Mouse (Mus musculus) midbrain, postnatal 0 days (tissue): ENCODE results near the gene Cryab. TPM values are rescaled to one million over a fixed set of nuclear protein-coding genes. Genes with fewer than 3 reads are reported as not detected.

ENCODE experiments used
- ATAC-seq: fragments of 200-750 bp; cut with Nextera tagmentation; 2 replicates; pipeline ENCODE4 v1.8.0; 2017; ENCODE audit warnings: moderate number of reproducible peaks, mild to moderate bottlenecking, moderate TSS enrichment, moderate library complexity; ENCODE audit not compliant: low FRiP score
- DNase-seq: peaks from one replicate; pipeline ENCODE4 v3.0.0-alpha.2; 2015; ENCODE audit warnings: low spot score
- H3K27ac ChIP-seq: fragments of 300-500 bp; sonication (generic); 2 replicates; pipeline ENCODE4 v1.5.1; 2014; ENCODE audit warnings: low read depth, mild to moderate bottlenecking, low read length, mixed read lengths
- H3K27me3 ChIP-seq: fragments of 300-500 bp; sonication (generic); 2 replicates; pipeline ENCODE4 v1.6.1; 2014; ENCODE audit warnings: low read length, control low read depth, mixed read lengths; ENCODE audit not compliant: insufficient read depth
- H3K36me3 ChIP-seq: fragments of 300-500 bp; sonication (generic); 2 replicates; pipeline ENCODE4 v1.6.1; 2014; ENCODE audit warnings: low read length, control low read depth, mixed read lengths; ENCODE audit not compliant: insufficient read depth
- H3K4me1 ChIP-seq: fragments of 300-500 bp; sonication (generic); 2 replicates; pipeline ENCODE4 v1.6.1; 2014; ENCODE audit warnings: mild to moderate bottlenecking, control low read depth, antibody characterized with exemption, low read length, mixed read lengths; ENCODE audit not compliant: insufficient read depth
- H3K4me2 ChIP-seq: fragments of 300-500 bp; sonication (generic); 2 replicates; pipeline ENCODE4 v1.6.1; 2014; ENCODE audit warnings: low read depth, mild to moderate bottlenecking, low read length, mixed read lengths; ENCODE audit not compliant: poor library complexity, severe bottlenecking
- H3K4me3 ChIP-seq: fragments of 300-500 bp; sonication (generic); 2 replicates; pipeline ENCODE4 v1.5.1; 2014; ENCODE audit warnings: low read depth, mild to moderate bottlenecking, low read length, moderate library complexity
- H3K9ac ChIP-seq: fragments of 300-500 bp; sonication (generic); replicated peaks from 2 replicates; pipeline ENCODE4 v1.6.1; 2014; ENCODE audit warnings: mild to moderate bottlenecking, low read length, moderate library complexity, mixed read lengths; ENCODE audit not compliant: poor library complexity, severe bottlenecking
- H3K9me3 ChIP-seq: fragments of 300-500 bp; sonication (generic); 2 replicates; pipeline ENCODE4 v1.6.1; 2016; ENCODE audit warnings: low read length, control low read depth
- CTCF ChIP-seq: IDR thresholded peaks from 2 replicates; pipeline ENCODE4 v1.5.1; 2016; ENCODE audit warnings: antibody characterized with exemption, mild to moderate bottlenecking
- WGBS: fragments of 180-500 bp; shearing (Covaris S2); extraction: QIAGEN DNeasy Blood & Tissue Kit; methylation state at CpG from one replicate; pipeline ENCODE4 v1.1.7; 2014; 5-methylcytosine and 5-hydroxymethylcytosine counted together
- polyA plus RNA-seq: library from polyadenylated mRNA; unstranded; fragments of >200 nt; fragmentation: Nextera tagmentation; extraction: Ambion mirVana; gene quantifications from 2 replicates; pipeline ENCODE4 v1.2.1, GENCODE M21; 2015
- total RNA-seq: library from RNA; depleted of rRNA; stranded (reverse); fragments of >200 nt; gene quantifications from 2 replicates; pipeline ENCODE4 v1.2.3, GENCODE M21; 2014; rRNA removed

Cryab gene
- total and polyA plus RNA-seq, 2 experiments from 2014 or later = 6.2 to 19.7 TPM

DNA sequence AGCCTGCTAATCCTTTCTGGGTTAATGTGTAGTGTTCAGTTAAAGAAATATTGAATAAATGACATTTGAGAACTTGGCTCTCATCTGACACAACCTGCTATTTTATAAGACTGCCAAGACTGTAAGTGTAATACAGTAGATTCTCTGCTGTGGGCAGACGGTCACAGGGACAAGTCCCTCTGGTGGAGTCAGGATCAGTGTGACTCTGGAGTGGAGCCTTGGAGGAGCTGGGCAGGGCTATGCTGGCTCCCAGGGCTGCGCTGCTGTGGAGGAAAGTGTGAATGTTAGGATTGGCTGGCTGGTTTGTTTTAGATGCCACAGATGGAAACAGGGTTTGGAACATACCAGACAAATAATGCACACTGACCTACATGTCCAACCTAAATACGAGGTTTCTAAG, 44.1 kb downstream of the Cryab start:
- TF ChIP-seq CTCF = no peak
- H3K4me3 ChIP-seq = no peak overlapping the region
- H3K9ac ChIP-seq = no peak overlapping the region
- 92% methylated on average over 3 of the region's 3 CpGs for WGBS
- H3K9me3 ChIP-seq = no peaks in the 10 kb centered on the region
- ATAC-seq (no peak), DNase-seq (no peak)
- H3K4me1 ChIP-seq = no peaks in the 10 kb centered on the region
- H3K27ac ChIP-seq = no peak overlapping the region
- peaks cover 45% of the 10 kb centered on the region for H3K36me3 ChIP-seq
- H3K27me3 ChIP-seq = no peaks in the 10 kb centered on the region
- no peak overlapping the region for H3K4me2 ChIP-seq

- DNase-seq = no peak
- Histone ChIP-seq H3K4me2 (no peak overlapping the region), H3K9me3 (no peaks in the 10 kb centered on the region), H3K36me3 (peaks cover 42% of the 10 kb centered on the region), H3K4me3 (no peak overlapping the region), H3K9ac (no peak overlapping the region), H3K27me3 (no peaks in the 10 kb centered on the region), H3K27ac (no peak overlapping the region), H3K4me1 (no peaks in the 10 kb centered on the region)
- ATAC-seq = no peak
- 86% methylated on average over 8 of the region's 8 CpGs for WGBS
- TF ChIP-seq CTCF = no peak
Measured at GRCm38 (mm10) chr9:50796776-50797175, 45.7 kb downstream of the Cryab start.

DNA sequence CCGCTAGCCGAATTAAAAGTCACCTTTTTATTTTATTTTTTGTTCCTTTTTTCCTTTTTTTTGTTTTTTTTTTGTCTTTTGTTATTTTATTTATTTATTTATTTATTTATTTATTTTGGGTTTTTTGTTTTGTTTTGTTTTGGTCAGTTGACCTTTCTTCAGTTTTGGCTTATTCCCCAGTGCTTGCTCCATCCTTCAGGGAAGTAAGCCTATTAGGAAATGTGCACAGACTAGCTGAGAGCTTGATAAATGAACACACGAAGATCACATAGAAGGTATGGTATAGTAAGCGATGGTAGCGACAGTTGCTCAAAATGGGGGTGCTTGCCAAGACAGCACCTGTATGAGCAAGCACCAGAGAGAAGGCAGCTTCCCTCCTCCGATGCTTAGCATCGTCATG, 46.5 kb downstream of the Cryab start:
- Histone ChIP-seq H3K27me3 (no peaks in the 10 kb centered on the region), H3K9me3 (no peaks in the 10 kb centered on the region), H3K9ac (no peak overlapping the region), H3K27ac (no peak overlapping the region), H3K4me3 (no peak overlapping the region), H3K36me3 (peaks cover 41% of the 10 kb centered on the region), H3K4me2 (no peak overlapping the region), H3K4me1 (no peaks in the 10 kb centered on the region)
- TF ChIP-seq CTCF = no peak
- 95% methylated on average over 7 of the region's 7 CpGs for WGBS
- DNase-seq (no peak), ATAC-seq (no peak)

GRCm38 (mm10) chr9:50798368-50798767, 47.2 kb downstream of the Cryab start:
- peaks cover 45% of the 10 kb centered on the region for H3K36me3 ChIP-seq
- WGBS = 88% methylated on average over 5 of the region's 5 CpGs
- ATAC-seq = no peak

DNA sequence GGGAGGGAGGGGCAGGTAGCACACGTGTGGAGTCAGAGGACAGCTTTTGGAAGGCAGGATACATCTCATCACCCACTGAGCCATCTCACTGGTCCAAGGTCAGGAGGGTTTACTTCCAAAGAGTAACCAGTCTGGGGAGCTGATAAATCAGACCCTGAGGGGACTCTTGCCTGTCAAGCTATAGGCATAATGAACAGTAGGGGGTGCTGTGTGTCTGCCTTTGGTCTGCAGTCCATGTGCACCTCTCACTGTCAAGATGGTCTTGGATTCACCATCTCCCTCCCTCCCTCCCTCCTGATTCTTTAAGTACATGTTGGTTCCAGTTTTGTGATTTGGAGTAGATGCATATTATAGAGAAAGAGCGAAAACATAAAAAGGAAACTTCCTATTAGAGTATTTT, 49.9 kb downstream of the Cryab start:
- Histone ChIP-seq H3K4me1 (no peaks in the 10 kb centered on the region), H3K27me3 (no peaks in the 10 kb centered on the region), H3K4me2 (no peak overlapping the region), H3K9me3 (no peaks in the 10 kb centered on the region), H3K27ac (no peak overlapping the region), H3K36me3 (peaks cover 48% of the 10 kb centered on the region), H3K4me3 (no peak overlapping the region), H3K9ac (no peak overlapping the region)
- 55% methylated on average over 2 of the region's 2 CpGs for WGBS
- peak; percentile 56 for DNase-seq
- TF ChIP-seq CTCF = peak; percentile 62
- ATAC-seq = no peak

More at GRCm38 (mm10) chr9:50798368-50798767, 47.2 kb downstream of the Cryab start:
- H3K9ac ChIP-seq = no peak overlapping the region
- TF ChIP-seq CTCF = no peak
- no peak for DNase-seq
- no peak overlapping the region for H3K4me3 ChIP-seq
- no peaks in the 10 kb centered on the region for H3K4me1 ChIP-seq
- no peak overlapping the region for H3K4me2 ChIP-seq
- no peaks in the 10 kb centered on the region for H3K9me3 ChIP-seq
- H3K27me3 ChIP-seq = no peaks in the 10 kb centered on the region
- H3K27ac ChIP-seq = no peak overlapping the region

GRCm38 (mm10) chr9:50803055-50803671, 52.0 kb downstream of the Cryab start:
- DNase-seq = no peak
- no peaks in the 10 kb centered on the region for H3K27me3 ChIP-seq
- H3K9ac ChIP-seq = no peak overlapping the region
- H3K27ac ChIP-seq = no peak overlapping the region
- H3K36me3 ChIP-seq = peaks cover 47% of the 10 kb centered on the region
- WGBS = 93% methylated on average over 7 of the region's 7 CpGs
- no peaks in the 10 kb centered on the region for H3K4me1 ChIP-seq
- no peak overlapping the region for H3K4me2 ChIP-seq
- H3K4me3 ChIP-seq = no peak overlapping the region
- TF ChIP-seq CTCF = no peak
- H3K9me3 ChIP-seq = no peaks in the 10 kb centered on the region
- no peak for ATAC-seq

Other genes with a start within 250 kb of the Cryab start
- gene Pts, start 222.6 kb upstream of the Cryab start, total RNA-seq = 76.6 and 82.3 TPM in 2 replicates
- 116 and 119 TPM in 2 replicates for gene Pts, start 222.6 kb upstream of the Cryab start, polyA plus RNA-seq
- gene Il18, start 196.5 kb upstream of the Cryab start, total RNA-seq = 18.2 and 20.5 TPM in 2 replicates
- 35.0 and 37.8 TPM in 2 replicates for gene Il18, start 196.5 kb upstream of the Cryab start, polyA plus RNA-seq
- 0.14 and 0.49 TPM in 2 replicates for gene Bco2, start 196.1 kb upstream of the Cryab start, total RNA-seq
- 0.42 and 0.48 TPM in 2 replicates for gene Bco2, start 196.1 kb upstream of the Cryab start, polyA plus RNA-seq
- gene Tex12, start 190.0 kb upstream of the Cryab start, total RNA-seq = not detected in 2 replicates
- not detected in 2 replicates for gene Tex12, start 190.0 kb upstream of the Cryab start, polyA plus RNA-seq
- 189 and 214 TPM in 2 replicates for gene Sdhd, start 147.5 kb upstream of the Cryab start, total RNA-seq
- 308 and 333 TPM in 2 replicates for gene Sdhd, start 147.5 kb upstream of the Cryab start, polyA plus RNA-seq
- 185 and 193 TPM in 2 replicates for gene Timm8b, start 147.4 kb upstream of the Cryab start, total RNA-seq
- gene Timm8b, start 147.4 kb upstream of the Cryab start, polyA plus RNA-seq = 404 and 419 TPM in 2 replicates
- gene Pih1d2, start 134.0 kb upstream of the Cryab start, total RNA-seq = 1.3 and 15.0 TPM in 2 replicates
- gene Pih1d2, start 134.0 kb upstream of the Cryab start, polyA plus RNA-seq = 3.3 and 6.1 TPM in 2 replicates
- gene Nkapd1, start 133.9 kb upstream of the Cryab start, total RNA-seq = 10.9 and 19.3 TPM in 2 replicates
- 18.7 and 22.5 TPM in 2 replicates for gene Nkapd1, start 133.9 kb upstream of the Cryab start, polyA plus RNA-seq
- gene Dlat, start 91.5 kb upstream of the Cryab start, total RNA-seq = 67.4 and 70.3 TPM in 2 replicates
- 58.7 and 59.1 TPM in 2 replicates for gene Dlat, start 91.5 kb upstream of the Cryab start, polyA plus RNA-seq
- gene Dixdc1, start 11.8 kb upstream of the Cryab start, total RNA-seq = 33.3 and 52.6 TPM in 2 replicates
- 26.1 and 28.6 TPM in 2 replicates for gene Dixdc1, start 11.8 kb upstream of the Cryab start, polyA plus RNA-seq
- 1.3 and 1.5 TPM in 2 replicates for gene 2310030G06Rik, start 4.8 kb upstream of the Cryab start, total RNA-seq
- 2.9 and 3.3 TPM in 2 replicates for gene 2310030G06Rik, start 4.8 kb upstream of the Cryab start, polyA plus RNA-seq
- 1.1 and 5.2 TPM in 2 replicates for gene Hspb2, start 1.0 kb downstream of the Cryab start, total RNA-seq
- gene Hspb2, start 1.0 kb downstream of the Cryab start, polyA plus RNA-seq = 2.5 and 2.6 TPM in 2 replicates
- 9.7 and 14.1 TPM in 2 replicates for gene Fdxacb1, start 16.9 kb downstream of the Cryab start, total RNA-seq
- 9.2 and 13.1 TPM in 2 replicates for gene Fdxacb1, start 16.9 kb downstream of the Cryab start, polyA plus RNA-seq
- 97.6 and 106 TPM in 2 replicates for gene Alg9, start 23.7 kb downstream of the Cryab start, total RNA-seq
- gene Alg9, start 23.7 kb downstream of the Cryab start, polyA plus RNA-seq = 51.4 and 57.3 TPM in 2 replicates
- gene 1110032A03Rik, start 24.2 kb downstream of the Cryab start, total RNA-seq = 29.0 and 33.0 TPM in 2 replicates
- gene 1110032A03Rik, start 24.2 kb downstream of the Cryab start, polyA plus RNA-seq = 59.6 and 60.7 TPM in 2 replicates
- gene Ppp2r1b, start 94.0 kb downstream of the Cryab start, total RNA-seq = 14.8 and 17.0 TPM in 2 replicates
- gene Ppp2r1b, start 94.0 kb downstream of the Cryab start, polyA plus RNA-seq = 27.9 and 30.2 TPM in 2 replicates